Mouse (Mus musculus): ENCODE results near the gene Itga7. TPM values are rescaled to one million over a fixed set of nuclear protein-coding genes. Genes with fewer than 3 reads are reported as not detected.

Gene Itga7
- polyA plus RNA-seq, 1 experiment from 2014 or later = 12.7 TPM

DNA sequence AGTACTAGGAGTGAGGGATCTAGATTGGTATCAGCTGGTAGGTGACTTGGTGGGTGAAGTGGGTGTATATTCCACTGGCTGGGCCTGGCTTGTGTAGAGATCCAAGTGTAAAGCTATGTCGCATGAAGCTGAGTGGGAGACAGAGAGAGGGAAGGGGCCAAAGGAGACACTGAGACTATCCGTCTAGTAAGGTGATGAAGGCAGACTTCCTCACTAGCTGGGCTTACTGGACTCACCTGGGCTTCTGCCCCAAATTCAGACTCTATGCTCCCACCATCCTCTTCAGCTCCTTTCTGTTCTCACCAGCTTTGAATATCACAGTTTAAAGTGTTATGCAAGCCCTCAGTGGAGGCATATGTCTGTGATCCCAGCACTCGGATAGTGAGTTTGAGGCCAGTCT is 17.0 kb upstream of the Itga7 start:
- no peak for ATAC-seq
- no peak overlapping the region for H3K9ac ChIP-seq (ENCODE audit: low read depth, low read length)
- no peaks in the 10 kb centered on the region; the same call in 1 of the 2 replicates for H3K36me3 ChIP-seq (ENCODE audit: control insufficient read depth, insufficient read depth, low read length)
- peaks cover 12% of the 10 kb centered on the region for H3K4me1 ChIP-seq (ENCODE audit: control insufficient read depth, insufficient read depth, low read depth, low read length)
- H3K27ac ChIP-seq (ENCODE audit: low read depth, low read length) = no peak overlapping the region
- no peak overlapping the region for H3K4me2 ChIP-seq (ENCODE audit: low read length)
- H3K27me3 ChIP-seq (replicated peaks; ENCODE audit: control insufficient read depth, insufficient read depth, low read length) = no peaks in the 10 kb centered on the region
- H3K4me3 ChIP-seq (ENCODE audit: low read length) = no peak overlapping the region
- no peaks in the 10 kb centered on the region for H3K9me3 ChIP-seq (ENCODE audit: control insufficient read depth, low read length)
- 89% methylated on average over 3 of the region's 3 CpGs for WGBS

GRCm38 (mm10) chr10:128917400-128917799 is 16.2 kb upstream of the Itga7 start:
- H3K27me3 ChIP-seq (replicated peaks; ENCODE audit: control insufficient read depth, insufficient read depth, low read length) = no peaks in the 10 kb centered on the region
- no peaks in the 10 kb centered on the region; the same call in 1 of the 2 replicates for H3K36me3 ChIP-seq (ENCODE audit: control insufficient read depth, insufficient read depth, low read length)
- no peak for ATAC-seq
- no peak overlapping the region for H3K4me2 ChIP-seq (ENCODE audit: low read length)
- no peaks in the 10 kb centered on the region for H3K9me3 ChIP-seq (ENCODE audit: control insufficient read depth, low read length)
- WGBS = 85% methylated on average over 6 of the region's 6 CpGs
- no peak overlapping the region for H3K4me3 ChIP-seq (ENCODE audit: low read length)
- H3K27ac ChIP-seq (ENCODE audit: low read depth, low read length) = no peak overlapping the region
- peaks cover 20% of the 10 kb centered on the region for H3K4me1 ChIP-seq (ENCODE audit: control insufficient read depth, insufficient read depth, low read depth, low read length)
- no peak overlapping the region for H3K9ac ChIP-seq (ENCODE audit: low read depth, low read length)

- 47% methylated on average over 7 of the region's 7 CpGs for WGBS
- Histone ChIP-seq H3K4me2 (ENCODE audit: low read length) (peak overlapping the region; percentile 32; the same call in 1 of the 2 replicates), H3K9ac (ENCODE audit: low read depth, low read length) (no peak overlapping the region), H3K9me3 (ENCODE audit: control insufficient read depth, low read length) (no peaks in the 10 kb centered on the region), H3K27me3 (replicated peaks; ENCODE audit: control insufficient read depth, insufficient read depth, low read length) (no peaks in the 10 kb centered on the region), H3K4me3 (ENCODE audit: low read length) (no peak overlapping the region), H3K4me1 (ENCODE audit: control insufficient read depth, insufficient read depth, low read depth, low read length) (peaks cover 24% of the 10 kb centered on the region), H3K27ac (ENCODE audit: low read depth, low read length) (peak overlapping the region; percentile 85), H3K36me3 (ENCODE audit: control insufficient read depth, insufficient read depth, low read length) (no peaks in the 10 kb centered on the region; the same call in 1 of the 2 replicates)
- peak; percentile 32 for ATAC-seq
Observed at GRCm38 (mm10) chr10:128918246-128918645, 15.4 kb upstream of the Itga7 start.

DNA sequence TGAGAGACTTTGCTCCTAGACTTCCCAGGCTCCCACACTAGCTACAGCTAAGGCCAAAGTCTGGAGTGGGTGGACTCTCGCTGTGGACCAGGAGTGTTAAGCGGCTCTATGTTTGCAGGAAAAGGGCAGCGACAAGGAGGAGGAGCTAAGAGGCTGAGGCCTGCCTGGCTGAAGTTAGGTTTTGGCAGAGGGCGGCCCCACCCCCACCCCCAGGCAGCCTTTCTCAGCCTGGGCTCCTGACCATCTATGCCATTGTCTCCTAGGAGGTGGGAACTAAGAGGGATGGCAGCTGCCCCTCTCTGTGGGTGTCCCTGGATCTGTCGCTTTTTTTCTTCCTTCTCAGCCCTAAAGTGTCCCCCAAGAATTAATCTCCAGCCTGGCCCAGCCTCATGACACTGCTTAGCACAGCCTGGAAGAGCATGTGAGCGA is 14.4 kb upstream of the Itga7 start:
- Histone ChIP-seq H3K27ac (ENCODE audit: low read depth, low read length) (peak overlapping the region; percentile 85), H3K27me3 (replicated peaks; ENCODE audit: control insufficient read depth, insufficient read depth, low read length) (no peaks in the 10 kb centered on the region), H3K36me3 (ENCODE audit: control insufficient read depth, insufficient read depth, low read length) (no peaks in the 10 kb centered on the region; the same call in 1 of the 2 replicates), H3K4me2 (ENCODE audit: low read length) (peak overlapping the region; percentile 32), H3K9ac (ENCODE audit: low read depth, low read length) (peak overlapping the region; percentile 41; the same call in 1 of the 2 replicates), H3K4me3 (ENCODE audit: low read length) (no peak overlapping the region), H3K9me3 (ENCODE audit: control insufficient read depth, low read length) (no peaks in the 10 kb centered on the region), H3K4me1 (ENCODE audit: control insufficient read depth, insufficient read depth, low read depth, low read length) (peaks cover 30% of the 10 kb centered on the region)
- WGBS = 14% methylated on average over 6 of the region's 6 CpGs
- peak; percentile 55 for ATAC-seq

DNA sequence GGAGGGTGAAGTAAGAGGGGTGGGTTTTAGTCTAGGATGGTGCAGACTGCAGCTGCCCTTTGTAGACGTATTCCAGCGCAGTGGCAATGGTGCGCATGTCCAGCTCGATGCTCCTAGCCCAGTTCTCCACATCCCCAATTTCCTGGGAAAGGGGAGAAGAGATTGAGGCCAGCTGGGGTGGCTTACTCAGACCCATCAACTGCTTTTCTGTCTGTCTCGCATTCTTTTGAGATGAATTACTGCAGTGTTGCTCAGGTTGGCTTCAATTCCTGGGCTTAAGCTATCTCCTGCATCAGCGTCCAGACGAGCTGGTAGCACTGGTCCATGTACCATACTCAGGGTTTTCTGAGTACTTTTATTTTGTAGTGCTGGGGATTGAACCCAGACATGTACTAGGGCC is 13.7 kb upstream of the Itga7 start:
- 75% methylated on average over 7 of the region's 7 CpGs for WGBS
- H3K9me3 ChIP-seq (ENCODE audit: control insufficient read depth, low read length) = no peaks in the 10 kb centered on the region
- no peak for ATAC-seq
- peak overlapping the region; percentile 85 for H3K27ac ChIP-seq (ENCODE audit: low read depth, low read length)
- H3K36me3 ChIP-seq (ENCODE audit: control insufficient read depth, insufficient read depth, low read length) = no peaks in the 10 kb centered on the region; the same call in 1 of the 2 replicates
- H3K4me1 ChIP-seq (ENCODE audit: control insufficient read depth, insufficient read depth, low read depth, low read length) = peaks cover 31% of the 10 kb centered on the region
- H3K4me2 ChIP-seq (ENCODE audit: low read length) = no peak overlapping the region
- H3K27me3 ChIP-seq (replicated peaks; ENCODE audit: control insufficient read depth, insufficient read depth, low read length) = no peaks in the 10 kb centered on the region
- H3K9ac ChIP-seq (ENCODE audit: low read depth, low read length) = no peak overlapping the region
- no peak overlapping the region for H3K4me3 ChIP-seq (ENCODE audit: low read length)

GRCm38 (mm10) chr10:128920736-128921161 is 12.9 kb upstream of the Itga7 start:
- Histone ChIP-seq H3K4me1 (ENCODE audit: control insufficient read depth, insufficient read depth, low read depth, low read length) (peaks cover 31% of the 10 kb centered on the region), H3K27ac (ENCODE audit: low read depth, low read length) (peak overlapping the region; percentile 7; the same call in 1 of the 2 replicates)
- WGBS = 74% methylated on average over 3 of the region's 3 CpGs

DNA sequence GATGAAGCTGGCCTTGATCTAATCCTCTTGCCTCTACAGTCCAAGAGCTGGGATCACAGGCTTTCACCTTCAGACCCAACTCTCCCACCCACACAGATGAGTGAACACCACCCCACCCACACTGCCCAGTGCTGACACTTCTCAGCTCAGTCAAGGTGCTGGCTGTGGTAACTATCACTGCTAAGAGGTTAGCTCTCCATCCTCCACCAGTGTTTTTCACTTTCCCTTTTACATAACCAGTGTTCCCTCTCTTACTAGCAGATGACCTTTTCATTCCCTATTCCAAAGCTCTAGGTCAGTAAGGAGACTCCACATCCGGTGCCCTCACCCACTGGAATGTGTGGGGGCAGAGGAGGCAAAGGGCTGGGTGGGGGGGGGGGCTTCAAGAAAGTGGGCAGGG is 12.4 kb upstream of the Itga7 start:
- Histone ChIP-seq H3K4me1 (ENCODE audit: control insufficient read depth, insufficient read depth, low read depth, low read length) (peaks cover 31% of the 10 kb centered on the region), H3K27ac (ENCODE audit: low read depth, low read length) (peak overlapping the region; percentile 98), H3K36me3 (ENCODE audit: control insufficient read depth, insufficient read depth, low read length) (no peaks in the 10 kb centered on the region; the same call in 1 of the 2 replicates), H3K9ac (ENCODE audit: low read depth, low read length) (no peak overlapping the region), H3K9me3 (ENCODE audit: control insufficient read depth, low read length) (no peaks in the 10 kb centered on the region), H3K27me3 (replicated peaks; ENCODE audit: control insufficient read depth, insufficient read depth, low read length) (no peaks in the 10 kb centered on the region), H3K4me3 (ENCODE audit: low read length) (no peak overlapping the region), H3K4me2 (ENCODE audit: low read length) (no peak overlapping the region)
- ATAC-seq = no peak
- WGBS = 36% methylated on average over 1 of the region's 1 CpGs

More at GRCm38 (mm10) chr10:128920736-128921161, 12.9 kb upstream of the Itga7 start:
- H3K36me3 ChIP-seq (ENCODE audit: control insufficient read depth, insufficient read depth, low read length) = no peaks in the 10 kb centered on the region; the same call in 1 of the 2 replicates
- no peak for ATAC-seq
- no peaks in the 10 kb centered on the region for H3K27me3 ChIP-seq (replicated peaks; ENCODE audit: control insufficient read depth, insufficient read depth, low read length)
- H3K9me3 ChIP-seq (ENCODE audit: control insufficient read depth, low read length) = no peaks in the 10 kb centered on the region
- H3K9ac ChIP-seq (ENCODE audit: low read depth, low read length) = no peak overlapping the region
- H3K4me3 ChIP-seq (ENCODE audit: low read length) = no peak overlapping the region
- H3K4me2 ChIP-seq (ENCODE audit: low read length) = no peak overlapping the region

DNA sequence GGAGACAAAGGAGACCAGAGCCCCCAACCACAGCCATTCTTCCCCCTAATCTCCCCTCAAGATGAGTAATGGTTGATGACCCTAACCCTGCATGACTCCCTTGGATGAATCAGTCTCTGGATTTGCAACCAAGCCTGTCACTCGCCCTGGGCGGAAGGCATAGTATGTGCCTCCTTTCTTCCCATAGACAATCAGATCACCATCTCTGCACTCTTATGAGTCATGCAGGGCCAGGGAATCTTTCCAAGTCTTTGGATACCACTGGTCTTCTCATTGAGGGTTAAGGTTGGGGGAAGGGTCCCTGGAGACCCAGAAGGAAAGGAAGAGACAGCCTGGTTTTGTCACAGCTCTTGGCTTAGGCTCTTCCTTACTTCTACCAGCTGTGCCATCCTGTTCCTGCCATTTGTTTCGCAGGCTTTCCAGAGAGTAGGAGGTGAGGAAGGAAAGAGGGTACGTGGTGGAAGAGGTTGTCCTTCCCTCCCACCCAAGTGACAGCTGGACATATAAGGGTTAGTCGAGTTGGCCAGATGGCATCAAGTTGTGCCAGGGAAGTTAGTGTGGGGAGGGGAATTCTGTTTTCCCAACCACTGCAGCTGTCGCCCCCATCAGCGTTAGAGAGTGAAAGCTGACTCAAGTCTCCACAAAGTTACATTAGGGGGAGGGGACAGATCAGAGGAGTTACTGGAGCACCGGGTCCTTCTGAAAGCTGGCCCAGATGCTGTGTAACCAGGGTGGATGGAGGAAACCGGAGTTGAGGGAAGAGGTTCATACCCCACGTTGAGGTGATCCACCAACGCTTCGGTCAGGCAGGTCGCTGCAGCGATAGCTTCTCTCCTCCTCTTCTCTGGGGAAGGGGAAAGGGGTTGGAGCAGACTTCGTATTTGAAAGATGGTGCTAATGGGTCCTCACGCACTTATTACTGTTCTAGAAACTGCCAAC is 11.5 kb upstream of the Itga7 start:
- WGBS = 61% methylated on average over 16 of the region's 16 CpGs
- peaks cover 31% of the 10 kb centered on the region for H3K4me1 ChIP-seq (ENCODE audit: control insufficient read depth, insufficient read depth, low read depth, low read length)
- H3K9me3 ChIP-seq (ENCODE audit: control insufficient read depth, low read length) = no peaks in the 10 kb centered on the region
- no peaks in the 10 kb centered on the region; the same call in 1 of the 2 replicates for H3K36me3 ChIP-seq (ENCODE audit: control insufficient read depth, insufficient read depth, low read length)
- peak overlapping the region; percentile 93 for H3K9ac ChIP-seq (ENCODE audit: low read depth, low read length)
- H3K4me3 ChIP-seq (ENCODE audit: low read length) = peak overlapping the region; percentile 86
- H3K27ac ChIP-seq (ENCODE audit: low read depth, low read length) = peak overlapping the region; percentile 98
- H3K4me2 ChIP-seq (ENCODE audit: low read length) = peak overlapping the region; percentile 86
- no peak for ATAC-seq
- H3K27me3 ChIP-seq (replicated peaks; ENCODE audit: control insufficient read depth, insufficient read depth, low read length) = no peaks in the 10 kb centered on the region

DNA sequence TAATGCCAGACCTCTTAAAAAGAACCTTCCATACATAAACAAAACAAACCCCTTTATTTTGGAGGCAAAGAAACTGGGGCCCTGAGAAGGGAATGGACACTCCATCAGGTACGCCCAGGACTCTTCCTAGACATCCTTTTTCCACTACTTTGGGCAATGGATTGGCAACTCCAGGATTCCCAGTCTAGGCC is 10.9 kb upstream of the Itga7 start, which contains the start of gene Rdh5:
TSS of gene Rdh5 (minus strand) at position 67 of the 191 bp plus-strand sequence.
- peaks cover 28% of the 10 kb centered on the region for H3K4me1 ChIP-seq (ENCODE audit: control insufficient read depth, insufficient read depth, low read depth, low read length)
- H3K36me3 ChIP-seq (ENCODE audit: control insufficient read depth, insufficient read depth, low read length) = no peaks in the 10 kb centered on the region
- no peaks in the 10 kb centered on the region for H3K27me3 ChIP-seq (replicated peaks; ENCODE audit: control insufficient read depth, insufficient read depth, low read length)
- ATAC-seq = no peak
- 16% methylated on average over 1 of the region's 1 CpGs for WGBS
- H3K4me2 ChIP-seq (ENCODE audit: low read length) = peak within 1 kb of the TSS; percentile 86
- H3K27ac ChIP-seq (ENCODE audit: low read depth, low read length) = peak within 1 kb of the TSS; percentile 98
- peak within 1 kb of the TSS; percentile 86 for H3K4me3 ChIP-seq (ENCODE audit: low read length)
- H3K9me3 ChIP-seq (ENCODE audit: control insufficient read depth, low read length) = no peaks in the 10 kb centered on the region
- peak within 1 kb of the TSS; percentile 93 for H3K9ac ChIP-seq (ENCODE audit: low read depth, low read length)

All from hindbrain, embryonic 16.5 days (tissue).